Mouse (Mus musculus): ENCODE measurements around the gene Coasy. TPM values are rescaled to one million over a fixed set of nuclear protein-coding genes. Genes with fewer than 3 reads are reported as not detected.

Coasy gene
- total RNA-seq, 2 experiments from 2014 or later: 19.8 to 31.7 TPM

DNA sequence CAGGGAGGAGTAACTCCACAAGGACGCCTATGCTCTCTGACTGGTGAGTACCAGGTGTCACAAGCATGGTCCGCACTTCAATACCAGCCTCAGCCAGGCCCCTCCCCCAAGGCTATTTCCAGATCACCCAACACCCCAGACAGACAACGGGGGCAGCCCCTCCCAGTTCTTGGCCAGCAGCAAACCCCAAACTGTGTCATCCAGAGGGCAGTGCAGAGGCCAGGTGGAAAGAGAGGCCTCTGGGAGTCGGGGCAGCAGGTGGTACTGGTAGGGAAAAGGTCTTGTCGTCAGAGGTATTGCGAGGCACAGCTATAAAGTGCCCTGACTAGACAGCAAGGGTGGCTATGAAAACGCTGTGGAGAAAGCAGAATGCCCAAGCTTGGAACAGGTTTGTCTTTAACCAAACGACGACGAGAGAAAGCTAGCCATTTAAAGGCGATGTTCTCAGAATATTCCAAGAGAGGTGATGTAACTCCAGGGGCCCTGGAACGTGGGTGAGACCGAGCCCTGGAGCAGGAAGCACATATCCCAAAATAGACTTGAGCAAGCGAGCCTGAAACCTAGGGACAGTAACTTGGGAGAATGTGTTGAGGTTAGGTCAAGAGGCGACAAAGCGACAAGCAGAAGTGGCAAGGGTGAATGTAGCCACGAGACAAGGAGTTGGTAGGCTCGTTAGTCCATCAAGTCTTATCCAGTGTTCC, 47.8 kb downstream of the Coasy start:
- ATAC-seq (replicated peaks; ENCODE audit: poor library complexity): no peak

DNA sequence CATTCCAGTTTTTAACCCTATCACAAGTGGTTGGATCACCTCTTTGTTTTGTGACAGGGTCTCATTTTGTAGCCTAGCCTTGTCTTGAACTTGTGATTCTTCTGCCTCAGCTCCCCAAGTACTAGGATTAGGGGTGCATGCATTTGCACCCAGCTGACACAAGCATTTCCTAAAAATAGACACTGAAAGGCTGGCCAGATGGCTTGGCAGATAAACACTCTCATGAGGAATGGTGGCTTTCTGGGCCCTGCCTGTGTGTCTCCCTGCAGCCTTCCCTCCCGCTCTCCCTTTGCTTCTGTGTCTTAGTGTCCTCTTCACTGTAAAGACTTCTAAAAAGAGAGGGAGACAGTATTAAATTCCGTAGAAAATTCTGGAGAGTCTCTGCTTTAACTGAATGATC, 48.8 kb downstream of the Coasy start:
- peak; percentile 60 for ATAC-seq (replicated peaks; ENCODE audit: poor library complexity)

DNA sequence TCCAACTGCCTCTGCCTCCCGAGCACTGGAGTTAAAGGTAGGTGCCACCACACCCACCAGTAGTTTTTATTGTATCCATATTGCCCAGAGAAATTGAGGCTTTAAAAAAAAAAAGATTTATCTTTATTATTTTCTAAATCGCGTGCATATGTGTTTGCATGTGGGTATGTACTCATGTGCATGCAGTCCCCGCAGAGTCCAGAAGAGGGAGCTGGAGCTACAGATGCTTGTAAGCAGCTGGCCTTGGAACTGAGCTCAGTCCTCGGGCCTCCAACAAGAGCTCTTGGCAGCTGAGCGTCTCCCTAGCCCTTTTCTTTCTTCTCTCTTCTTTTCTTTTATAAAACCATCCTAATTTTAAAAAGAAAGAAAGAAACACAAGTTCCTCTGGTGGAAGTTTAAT, 49.3 kb downstream of the Coasy start:
- 0 out of 2 replicates have a peak, but pooled peaks have one; percentile 44 for ATAC-seq (replicated peaks; ENCODE audit: poor library complexity)

DNA sequence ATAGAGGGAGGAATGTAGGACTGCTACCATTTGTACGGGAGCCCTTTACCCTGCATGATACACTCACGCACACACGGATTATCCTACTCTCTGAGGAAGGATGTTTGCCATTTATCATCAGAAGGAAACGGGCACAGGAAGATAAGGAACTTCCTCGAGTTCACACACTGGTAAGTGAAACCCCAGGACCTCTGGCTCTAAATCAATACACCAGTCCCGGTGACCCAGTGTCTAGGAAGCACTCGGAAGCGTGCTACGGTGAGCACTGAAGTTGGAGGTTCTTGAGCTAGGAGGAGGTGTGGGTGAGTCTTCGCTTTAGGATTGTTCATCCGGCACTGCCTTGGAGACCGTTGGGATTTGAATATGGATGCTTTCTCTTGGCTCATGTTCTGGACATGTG, 50.7 kb downstream of the Coasy start:
- ATAC-seq (replicated peaks; ENCODE audit: poor library complexity): no peak

DNA sequence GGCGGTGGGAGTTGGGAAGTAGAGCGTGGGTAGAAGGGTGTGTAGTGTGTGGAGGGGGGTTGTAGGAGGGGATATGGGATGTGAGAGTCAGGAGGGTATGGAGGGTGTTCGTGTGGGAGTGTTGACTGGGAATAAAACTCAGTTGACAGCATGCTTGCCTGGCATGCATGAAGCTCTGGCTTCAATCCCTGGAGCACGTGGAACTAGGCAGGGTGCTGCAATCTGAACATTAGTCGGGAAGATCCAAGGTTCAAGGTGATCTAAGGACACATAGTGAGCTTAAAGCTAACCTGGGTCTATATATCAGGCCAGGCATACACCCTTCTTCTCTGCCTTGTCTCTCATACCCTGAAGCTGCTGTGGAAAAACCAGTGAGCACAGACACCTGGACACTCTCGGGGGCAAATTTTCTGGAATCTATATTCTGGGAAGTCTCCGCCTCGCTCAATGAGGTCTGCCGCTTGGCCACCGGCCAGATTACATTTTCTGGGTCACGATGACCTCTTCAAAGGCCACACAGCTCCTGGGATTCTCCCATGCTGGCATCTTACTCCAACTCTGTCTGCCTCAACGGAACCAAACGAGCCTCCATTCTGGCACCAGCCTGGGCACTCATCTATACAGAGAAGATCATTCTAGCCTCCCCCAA, 52.0 kb downstream of the Coasy start:
- ATAC-seq (replicated peaks; ENCODE audit: poor library complexity): no peak

Other genes starting within 250 kb of the Coasy start
- 31.1 and 32.2 TPM in 2 replicates for gene Stat5b, start 231.8 kb upstream of the Coasy start, total RNA-seq (2015)
- gene Stat5b, start 231.8 kb upstream of the Coasy start, total RNA-seq (2017): 29.4 and 37.2 TPM in 2 replicates
- 25.3 and 31.0 TPM in 2 replicates for gene Stat5a, start 223.2 kb upstream of the Coasy start, total RNA-seq (2015)
- 31.5 and 32.4 TPM in 2 replicates for gene Stat5a, start 223.2 kb upstream of the Coasy start, total RNA-seq (2017)
- 38.3 and 38.6 TPM in 2 replicates for gene Stat3, start 143.0 kb upstream of the Coasy start, total RNA-seq (2015)
- gene Stat3, start 143.0 kb upstream of the Coasy start, total RNA-seq (2017): 78.6 and 85.3 TPM in 2 replicates
- 0.51 and 1.7 TPM in 2 replicates for gene Cavin1, start 111.7 kb upstream of the Coasy start, total RNA-seq (2015)
- gene Cavin1, start 111.7 kb upstream of the Coasy start, total RNA-seq (2017): 1.4 and 2.5 TPM in 2 replicates
- gene Atp6v0a1, start 73.1 kb upstream of the Coasy start, total RNA-seq (2015): 21.4 and 35.3 TPM in 2 replicates
- 38.1 and 50.1 TPM in 2 replicates for gene Atp6v0a1, start 73.1 kb upstream of the Coasy start, total RNA-seq (2017)
- gene Naglu, start 12.6 kb upstream of the Coasy start, total RNA-seq (2015): 6.0 and 8.4 TPM in 2 replicates
- gene Naglu, start 12.6 kb upstream of the Coasy start, total RNA-seq (2017): 9.9 and 12.0 TPM in 2 replicates
- gene Hsd17b1, start 4.2 kb upstream of the Coasy start, total RNA-seq (2015): 6.0 and 9.8 TPM in 2 replicates
- gene Hsd17b1, start 4.2 kb upstream of the Coasy start, total RNA-seq (2017): 3.2 and 5.2 TPM in 2 replicates
- 76.4 and 83.6 TPM in 2 replicates for gene Mlx, start 4.7 kb downstream of the Coasy start, total RNA-seq (2015)
- 84.7 and 90.0 TPM in 2 replicates for gene Mlx, start 4.7 kb downstream of the Coasy start, total RNA-seq (2017)
- 32.7 and 40.2 TPM in 2 replicates for gene Psmc3ip, start 12.9 kb downstream of the Coasy start, total RNA-seq (2015)
- 58.6 and 67.8 TPM in 2 replicates for gene Psmc3ip, start 12.9 kb downstream of the Coasy start, total RNA-seq (2017)
- gene Retreg3, start 37.3 kb downstream of the Coasy start, total RNA-seq (2015): 7.3 and 8.1 TPM in 2 replicates
- gene Retreg3, start 37.3 kb downstream of the Coasy start, total RNA-seq (2017): 24.0 and 25.7 TPM in 2 replicates
- gene Tubg1, start 37.4 kb downstream of the Coasy start, total RNA-seq (2015): 20.7 and 21.2 TPM in 2 replicates
- gene Tubg1, start 37.4 kb downstream of the Coasy start, total RNA-seq (2017): 41.4 and 43.3 TPM in 2 replicates
- gene Tubg2, start 73.3 kb downstream of the Coasy start, total RNA-seq (2015): not detected in 2 replicates
- not detected in 2 replicates for gene Tubg2, start 73.3 kb downstream of the Coasy start, total RNA-seq (2017)
- 0.51 and 0.77 TPM in 2 replicates for gene Cntnap1, start 88.0 kb downstream of the Coasy start, total RNA-seq (2015)
- gene Cntnap1, start 88.0 kb downstream of the Coasy start, total RNA-seq (2017): 0.34 and 0.87 TPM in 2 replicates
- gene Plekhh3, start 88.8 kb downstream of the Coasy start, total RNA-seq (2015): 0.66 TPM in 1 of 2 replicates, not detected in the other
- gene Plekhh3, start 88.8 kb downstream of the Coasy start, total RNA-seq (2017): 0.14 and 1.0 TPM in 2 replicates
- gene Ccr10, start 92.9 kb downstream of the Coasy start, total RNA-seq (2015): not detected in 2 replicates
- gene Ccr10, start 92.9 kb downstream of the Coasy start, total RNA-seq (2017): 0.41 TPM in 1 of 2 replicates, not detected in the other
- gene Ezh1, start 143.9 kb downstream of the Coasy start, total RNA-seq (2015): 13.8 and 15.8 TPM in 2 replicates
- 13.2 and 15.8 TPM in 2 replicates for gene Ezh1, start 143.9 kb downstream of the Coasy start, total RNA-seq (2017)
- 0.88 TPM in 1 of 2 replicates, not detected in the other for gene Ramp2, start 163.5 kb downstream of the Coasy start, total RNA-seq (2015)
- 1.9 TPM in 1 of 2 replicates, not detected in the other for gene Ramp2, start 163.5 kb downstream of the Coasy start, total RNA-seq (2017)
- gene Vps25, start 171.1 kb downstream of the Coasy start, total RNA-seq (2015): 261 and 263 TPM in 2 replicates
- 70.4 and 86.9 TPM in 2 replicates for gene Vps25, start 171.1 kb downstream of the Coasy start, total RNA-seq (2017)
- gene Wnk4, start 178.0 kb downstream of the Coasy start, total RNA-seq (2015): not detected in 2 replicates
- not detected in 2 replicates for gene Wnk4, start 178.0 kb downstream of the Coasy start, total RNA-seq (2017)
- gene Cntd1, start 196.4 kb downstream of the Coasy start, total RNA-seq (2015): 1.1 and 2.0 TPM in 2 replicates
- 1.2 and 1.3 TPM in 2 replicates for gene Cntd1, start 196.4 kb downstream of the Coasy start, total RNA-seq (2017)
- 74.0 and 91.0 TPM in 2 replicates for gene Coa3, start 196.5 kb downstream of the Coasy start, total RNA-seq (2015)
- 43.7 and 47.8 TPM in 2 replicates for gene Coa3, start 196.5 kb downstream of the Coasy start, total RNA-seq (2017)
- 49.8 and 61.2 TPM in 2 replicates for gene Becn1, start 219.7 kb downstream of the Coasy start, total RNA-seq (2015)
- gene Becn1, start 219.7 kb downstream of the Coasy start, total RNA-seq (2017): 161 and 166 TPM in 2 replicates
- gene Psme3, start 233.6 kb downstream of the Coasy start, total RNA-seq (2015): 208 and 220 TPM in 2 replicates
- gene Psme3, start 233.6 kb downstream of the Coasy start, total RNA-seq (2017): 116 and 120 TPM in 2 replicates
- 1.5 and 2.0 TPM in 2 replicates for gene Aoc2, start 242.5 kb downstream of the Coasy start, total RNA-seq (2015)
- 0.75 and 1.6 TPM in 2 replicates for gene Aoc2, start 242.5 kb downstream of the Coasy start, total RNA-seq (2017)
- 0.15 and 0.29 TPM in 2 replicates for gene Aoc3, start 248.0 kb downstream of the Coasy start, total RNA-seq (2015)
- gene Aoc3, start 248.0 kb downstream of the Coasy start, total RNA-seq (2017): not detected in 2 replicates

Data from megakaryocyte progenitor cell, adult 5-6 weeks (primary cell).